Mouse (Mus musculus) kidney, adult 2 months (tissue): Measurements from ENCODE around the gene Armh3. TPM values are rescaled to one million over a fixed set of nuclear protein-coding genes. Genes with fewer than 3 reads are reported as not detected.

Source experiments
- DNase-seq: peaks from one replicate; pipeline ENCODE4 v3.0.0; 2021
- H3K27ac ChIP-seq: fragments of 200-500 bp; 2 replicates; pipeline ENCODE4 v1.5.1; 2012; ENCODE audit warnings: low read depth, low read length, control low read depth, inconsistent platforms; ENCODE audit not compliant: insufficient read depth
- H3K27me3 ChIP-seq: fragments of 200-500 bp; replicated peaks from 2 replicates; pipeline ENCODE4 v1.6.1; 2012; ENCODE audit warnings: mild to moderate bottlenecking, moderate library complexity, low read length, inconsistent platforms; ENCODE audit not compliant: control insufficient read depth, insufficient read depth
- H3K36me3 ChIP-seq: fragments of 200-500 bp; 2 replicates; pipeline ENCODE4 v1.6.1; 2012; ENCODE audit warnings: mild to moderate bottlenecking, moderate library complexity, low read length, inconsistent platforms; ENCODE audit not compliant: control insufficient read depth, insufficient read depth
- H3K4me1 ChIP-seq: fragments of 200-500 bp; 2 replicates; pipeline ENCODE4 v1.6.1; 2011; ENCODE audit warnings: low read length; ENCODE audit not compliant: control insufficient read depth, insufficient read depth
- H3K4me3 ChIP-seq: fragments of 200-500 bp; 2 replicates; pipeline ENCODE4 v1.5.1; 2011; ENCODE audit warnings: mild to moderate bottlenecking, low read depth, low read length, control low read depth; ENCODE audit not compliant: insufficient read depth
- CTCF ChIP-seq: fragments of 200-500 bp; conservative IDR thresholded peaks from 2 replicates; pipeline ENCODE4 v1.5.1; 2011; ENCODE audit warnings: low read depth, mild to moderate bottlenecking, control low read depth, low read length, moderate library complexity, mixed read lengths; ENCODE audit not compliant: insufficient read depth, insufficient read length
- POLR2A ChIP-seq: fragments of 200-500 bp; IDR thresholded peaks from one replicate; pipeline ENCODE4 v1.6.1; 2011; ENCODE audit warnings: low read depth, low read length, control low read depth
- whole genome bisulfite sequencing: fragments of 180-500 bp; shearing (Covaris S2); methylation state at CpG from one replicate; pipeline ENCODE4 v1.1.7; 2018; 5-methylcytosine and 5-hydroxymethylcytosine counted together
- polyA plus RNA-seq: library from polyadenylated mRNA; depleted of rRNA; stranded (reverse); fragments of >200 nt; gene quantifications from 2 replicates; pipeline ENCODE4 v1.2.3, GENCODE M21; 2012

The Armh3 gene
- polyA plus RNA-seq, 1 experiment, result 12.2 TPM

DNA sequence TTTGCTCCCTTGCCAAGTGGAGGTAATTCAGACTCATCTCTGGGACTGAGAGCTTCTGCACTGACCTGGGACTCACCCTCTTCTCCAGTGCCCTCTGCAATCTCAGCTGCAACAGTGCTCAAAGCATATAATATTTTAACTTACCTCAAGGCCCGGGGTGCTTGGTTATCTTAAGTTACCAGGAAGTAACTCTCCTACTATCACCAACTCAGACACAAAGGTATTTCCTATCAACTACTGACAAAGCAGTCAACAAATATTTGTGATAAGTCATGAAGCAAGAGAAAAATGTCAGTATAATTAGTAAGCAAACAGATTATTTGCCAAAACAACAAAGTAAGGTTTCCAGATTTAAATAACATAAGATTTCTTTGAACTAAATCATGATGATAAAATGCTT lies 125.0 kb downstream of the Armh3 start:
- no peak for TF ChIP-seq CTCF
- TF ChIP-seq POLR2A, result no peak
- DNase-seq, result no peak
- Histone ChIP-seq H3K27me3 (no peaks in the 10 kb centered on the region), H3K4me3 (no peak overlapping the region), H3K27ac (no peak overlapping the region), H3K36me3 (no peaks in the 10 kb centered on the region), H3K4me1 (no peaks in the 10 kb centered on the region)
- 29% methylated on average over 1 of the region's 1 CpGs for WGBS

GRCm38 (mm10) chr19:45855284-45855920 lies 142.9 kb downstream of the Armh3 start:
- no peak overlapping the region for H3K4me3 ChIP-seq
- H3K36me3 ChIP-seq, result no peaks in the 10 kb centered on the region
- TF ChIP-seq POLR2A (no peak), CTCF (no peak)
- DNase-seq, result no peak
- H3K4me1 ChIP-seq, result no peaks in the 10 kb centered on the region
- WGBS, result 79% methylated on average over 8 of the region's 8 CpGs
- H3K27ac ChIP-seq, result no peak overlapping the region
- no peaks in the 10 kb centered on the region for H3K27me3 ChIP-seq

- no peak overlapping the region for H3K27ac ChIP-seq
- H3K4me1 ChIP-seq, result no peaks in the 10 kb centered on the region
- no peak for TF ChIP-seq POLR2A
- TF ChIP-seq CTCF, result no peak
- no peaks in the 10 kb centered on the region for H3K27me3 ChIP-seq
- 71% methylated on average over 7 of the region's 7 CpGs for WGBS
- DNase-seq, result no peak
- H3K36me3 ChIP-seq, result no peaks in the 10 kb centered on the region
- no peak overlapping the region for H3K4me3 ChIP-seq
Measured at GRCm38 (mm10) chr19:45854521-45854920, 143.8 kb downstream of the Armh3 start.

- WGBS, result 88% methylated on average over 4 of the region's 4 CpGs
- Histone ChIP-seq H3K27me3 (no peaks in the 10 kb centered on the region), H3K4me3 (no peak overlapping the region), H3K27ac (no peak overlapping the region), H3K4me1 (no peaks in the 10 kb centered on the region), H3K36me3 (no peaks in the 10 kb centered on the region)
- no peak for DNase-seq
- TF ChIP-seq POLR2A (no peak), CTCF (no peak)
Measured at GRCm38 (mm10) chr19:45847733-45848093, 150.6 kb downstream of the Armh3 start.

GRCm38 (mm10) chr19:45847016-45847732 lies 151.1 kb downstream of the Armh3 start:
- peak; percentile 17 for DNase-seq
- over 99% methylated on average over 3 of the region's 3 CpGs for WGBS
- Histone ChIP-seq H3K4me1 (no peaks in the 10 kb centered on the region), H3K36me3 (no peaks in the 10 kb centered on the region), H3K27me3 (no peaks in the 10 kb centered on the region), H3K4me3 (no peak overlapping the region), H3K27ac (no peak overlapping the region)
- peak; percentile 43; the same call in 1 of the 2 replicates for TF ChIP-seq CTCF
- TF ChIP-seq POLR2A, result no peak

GRCm38 (mm10) chr19:45844209-45844608 lies 154.1 kb downstream of the Armh3 start:
- Histone ChIP-seq H3K4me3 (no peak overlapping the region), H3K4me1 (no peaks in the 10 kb centered on the region), H3K27ac (no peak overlapping the region), H3K27me3 (no peaks in the 10 kb centered on the region), H3K36me3 (no peaks in the 10 kb centered on the region)
- 87% methylated on average over 3 of the region's 3 CpGs for WGBS
- DNase-seq, result no peak
- TF ChIP-seq POLR2A (no peak), CTCF (no peak)

DNA sequence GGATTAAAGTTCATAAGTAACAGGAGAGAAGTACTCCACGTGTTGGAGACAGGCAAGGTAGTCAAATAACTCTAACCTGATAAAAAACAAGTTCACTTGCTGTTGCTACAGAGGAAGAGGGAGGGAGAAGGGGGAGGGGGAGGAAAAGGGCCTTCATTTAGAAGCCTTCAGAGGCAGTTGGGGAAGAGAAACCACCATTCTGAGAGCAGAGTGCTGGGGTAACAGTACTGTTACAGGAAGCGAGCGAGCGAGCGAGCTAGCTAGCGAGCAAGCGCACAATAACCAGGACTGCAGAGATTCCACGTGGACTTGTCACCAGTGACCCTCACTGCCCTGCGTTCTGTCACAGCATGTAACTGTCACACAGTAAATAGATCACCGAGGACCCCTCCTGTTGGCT lies 154.9 kb downstream of the Armh3 start:
- Histone ChIP-seq H3K27ac (no peak overlapping the region), H3K27me3 (no peaks in the 10 kb centered on the region), H3K36me3 (no peaks in the 10 kb centered on the region), H3K4me3 (no peak overlapping the region), H3K4me1 (no peaks in the 10 kb centered on the region)
- no peak for DNase-seq
- 70% methylated on average over 10 of the region's 10 CpGs for WGBS
- TF ChIP-seq CTCF (no peak), POLR2A (no peak)
